Mouse (Mus musculus): ENCODE results near the gene Sema4b.
A peak's percentile ranks its signal among the peaks of the same experiment; 100 is the strongest.

Gene Sema4b

DNA sequence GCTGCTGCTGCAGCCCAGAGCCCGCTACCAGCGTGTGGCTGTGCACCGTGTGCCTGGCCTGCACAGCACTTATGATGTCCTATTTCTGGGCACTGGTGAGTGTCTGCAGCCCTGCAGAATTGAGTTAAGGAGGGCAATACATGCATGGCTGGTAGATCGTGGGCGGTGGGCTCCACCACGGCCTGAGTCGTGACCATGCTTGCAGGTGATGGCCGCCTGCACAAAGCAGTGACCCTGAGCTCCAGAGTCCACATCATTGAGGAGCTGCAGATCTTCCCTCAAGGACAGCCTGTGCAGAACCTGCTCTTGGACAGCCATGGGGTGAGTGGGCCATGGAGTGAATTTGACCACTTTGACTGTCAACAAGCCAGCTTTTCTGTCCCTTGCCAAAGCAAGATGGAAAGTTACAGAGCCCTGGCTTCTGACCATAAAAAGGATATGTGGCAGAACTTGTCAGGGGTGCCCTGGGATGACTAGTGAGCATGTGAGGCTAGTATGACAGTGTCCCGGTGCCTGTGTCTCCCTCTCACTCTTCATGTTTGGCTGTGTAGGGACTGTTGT, 33.7 kb downstream of the Sema4b start:
- DNase-seq = no peak

GRCm38 (mm10) chr7:80221179-80221750, 34.6 kb downstream of the Sema4b start:
- DNase-seq = no peak

- no peak for DNase-seq
Observed at GRCm38 (mm10) chr7:80227065-80227464, 40.4 kb downstream of the Sema4b start.

- DNase-seq = peak; percentile 36 to 43
Observed at GRCm38 (mm10) chr7:80230196-80230595, 43.6 kb downstream of the Sema4b start.

DNA sequence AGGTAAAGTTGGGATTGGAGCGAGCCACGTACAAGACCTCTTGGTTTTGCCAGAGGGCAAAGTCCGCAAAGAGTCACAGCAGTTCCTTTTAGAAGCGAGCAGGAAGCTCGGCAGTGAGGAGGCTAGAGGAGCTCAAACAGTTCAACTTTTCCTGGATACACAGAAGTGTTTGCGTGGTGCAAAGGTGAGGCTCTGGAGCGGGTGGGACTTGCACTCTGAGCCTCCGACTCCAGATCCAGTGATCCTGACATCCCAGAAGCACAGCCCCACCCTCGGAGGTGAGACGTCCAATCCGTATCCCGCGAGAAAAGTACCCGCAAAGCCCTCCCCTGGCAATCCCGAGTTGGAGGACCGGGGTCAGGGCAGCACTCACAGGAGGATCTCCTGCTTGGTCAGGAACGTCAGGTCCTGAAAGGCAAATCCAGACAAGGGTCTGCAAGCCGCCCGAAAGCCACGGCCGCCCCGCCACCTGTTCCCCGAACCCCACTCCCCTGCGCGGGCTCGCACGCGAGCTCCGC, 45.4 kb downstream of the Sema4b start:
- no peak for DNase-seq

- DNase-seq = peak; percentile 98 to 99
Observed at GRCm38 (mm10) chr7:80232489-80233029, 45.9 kb downstream of the Sema4b start, which contains the start of the genes Cib1 and Gdpgp1. Gene Cib1 (minus strand): TSS chr7:80232813. Gene Gdpgp1 (plus strand): TSS chr7:80232865.

DNA sequence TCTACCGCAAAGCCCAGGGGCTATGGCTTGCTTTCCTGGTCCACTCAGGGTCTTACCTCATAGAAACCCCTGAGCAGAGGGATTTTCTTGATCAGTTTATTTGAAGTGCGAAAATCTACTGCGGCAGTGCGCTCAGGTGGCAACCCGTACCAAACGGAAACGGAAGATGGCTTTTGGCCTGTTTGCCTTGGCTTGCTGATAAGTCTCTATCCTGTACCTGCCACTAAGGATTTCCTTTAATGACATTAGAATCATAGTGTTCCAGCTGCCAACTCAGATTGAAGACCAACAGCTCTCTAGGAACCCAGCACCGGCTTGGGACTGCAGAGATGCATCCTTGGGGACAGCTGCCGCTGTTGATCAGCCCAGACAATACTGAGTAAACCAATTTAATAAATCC, 47.2 kb downstream of the Sema4b start:
- no peak for DNase-seq

DNA sequence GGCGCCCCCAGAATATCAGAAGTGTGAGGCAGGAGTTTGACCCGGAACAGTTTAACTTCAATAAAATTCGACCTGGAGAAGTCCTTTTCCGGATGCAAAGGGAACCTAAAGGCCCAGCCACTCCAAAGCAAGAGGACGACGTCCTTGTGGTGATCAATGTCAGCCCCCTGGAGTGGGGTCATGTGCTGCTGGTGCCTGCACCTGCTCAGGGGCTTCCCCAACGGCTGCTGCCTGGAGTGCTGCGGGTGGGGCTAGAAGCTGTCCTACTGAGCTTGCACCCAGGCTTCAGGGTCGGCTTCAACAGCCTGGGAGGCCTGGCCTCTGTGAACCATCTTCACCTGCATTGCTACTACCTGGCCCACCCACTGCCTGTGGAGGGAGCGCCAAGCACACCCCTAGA, 51.9 kb downstream of the Sema4b start:
- no peak for DNase-seq

GRCm38 (mm10) chr7:80241661-80242060, 55.0 kb downstream of the Sema4b start:
- no peak for DNase-seq

DNA sequence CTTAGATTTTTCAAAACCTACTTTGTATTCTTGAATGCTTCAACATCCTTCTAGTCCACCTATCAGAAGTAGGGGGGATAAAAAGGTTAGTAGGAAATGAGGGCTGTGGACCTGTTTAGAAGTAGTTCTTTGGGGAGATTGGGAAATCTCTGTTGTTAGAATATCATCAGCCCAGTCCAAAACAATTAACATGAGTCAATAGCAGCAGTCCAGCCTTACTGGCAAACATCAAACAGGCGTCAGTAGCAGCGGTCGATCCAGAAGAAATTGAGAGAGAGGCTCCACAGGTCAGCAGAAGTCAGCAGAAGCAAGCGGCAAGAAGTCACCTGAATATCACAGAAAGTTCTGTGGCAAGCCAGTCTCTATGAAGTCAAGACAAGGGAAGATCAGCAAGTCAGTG, 58.2 kb downstream of the Sema4b start:
- no peak for DNase-seq

GRCm38 (mm10) chr7:80246148-80246721, 59.6 kb downstream of the Sema4b start, which contains the start of gene Ttll13:
Gene Ttll13 (plus strand): TSS chr7:80246376.
- DNase-seq = peak; percentile 96 to 97

GRCm38 (mm10) chr7:80246859-80247258, 60.2 kb downstream of the Sema4b start:
- no peak for DNase-seq

DNA sequence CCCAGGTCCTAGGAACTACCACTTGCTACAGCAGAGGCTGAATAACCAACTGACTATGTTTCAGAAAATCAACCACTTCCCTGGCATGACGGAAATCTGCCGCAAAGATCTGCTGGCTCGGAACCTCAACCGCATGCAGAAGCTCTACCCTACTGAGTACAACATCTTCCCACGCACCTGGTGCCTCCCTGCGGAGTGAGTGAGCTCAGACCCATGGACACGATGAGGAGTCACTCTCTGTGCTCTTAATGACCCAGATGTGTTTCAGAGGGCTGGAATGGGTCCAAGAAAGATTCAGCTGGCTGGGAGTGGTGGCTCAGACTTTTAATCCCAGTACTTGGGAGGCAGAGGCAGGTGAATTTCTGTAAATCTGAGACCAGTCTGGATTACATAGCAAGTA, 65.8 kb downstream of the Sema4b start:
- DNase-seq = no peak

GRCm38 (mm10) chr7:80252886-80253285, 66.2 kb downstream of the Sema4b start:
- DNase-seq = no peak

- peak; percentile 33 to 35 for DNase-seq
Observed at GRCm38 (mm10) chr7:80255981-80256380, 69.3 kb downstream of the Sema4b start.

DNA sequence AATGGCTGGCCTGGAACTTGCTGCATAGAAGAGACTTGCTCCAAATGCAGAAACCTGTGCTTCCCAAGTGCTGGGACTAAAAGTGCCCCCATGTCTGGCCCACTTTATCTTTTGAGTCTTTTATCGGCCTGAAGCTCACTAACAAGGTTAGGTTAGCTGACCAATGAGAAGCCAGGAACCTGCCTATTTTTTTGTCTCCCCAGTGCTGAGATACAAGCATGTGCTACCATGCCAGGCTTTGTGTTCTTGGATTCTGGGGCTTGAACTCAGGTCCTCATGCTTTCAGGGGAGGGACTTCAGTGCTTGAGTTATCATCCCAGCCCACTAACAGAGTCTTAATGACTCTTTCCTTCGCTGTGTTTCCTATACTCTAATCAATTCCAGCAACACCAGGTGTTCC, 71.1 kb downstream of the Sema4b start:
- no peak for DNase-seq

DNA sequence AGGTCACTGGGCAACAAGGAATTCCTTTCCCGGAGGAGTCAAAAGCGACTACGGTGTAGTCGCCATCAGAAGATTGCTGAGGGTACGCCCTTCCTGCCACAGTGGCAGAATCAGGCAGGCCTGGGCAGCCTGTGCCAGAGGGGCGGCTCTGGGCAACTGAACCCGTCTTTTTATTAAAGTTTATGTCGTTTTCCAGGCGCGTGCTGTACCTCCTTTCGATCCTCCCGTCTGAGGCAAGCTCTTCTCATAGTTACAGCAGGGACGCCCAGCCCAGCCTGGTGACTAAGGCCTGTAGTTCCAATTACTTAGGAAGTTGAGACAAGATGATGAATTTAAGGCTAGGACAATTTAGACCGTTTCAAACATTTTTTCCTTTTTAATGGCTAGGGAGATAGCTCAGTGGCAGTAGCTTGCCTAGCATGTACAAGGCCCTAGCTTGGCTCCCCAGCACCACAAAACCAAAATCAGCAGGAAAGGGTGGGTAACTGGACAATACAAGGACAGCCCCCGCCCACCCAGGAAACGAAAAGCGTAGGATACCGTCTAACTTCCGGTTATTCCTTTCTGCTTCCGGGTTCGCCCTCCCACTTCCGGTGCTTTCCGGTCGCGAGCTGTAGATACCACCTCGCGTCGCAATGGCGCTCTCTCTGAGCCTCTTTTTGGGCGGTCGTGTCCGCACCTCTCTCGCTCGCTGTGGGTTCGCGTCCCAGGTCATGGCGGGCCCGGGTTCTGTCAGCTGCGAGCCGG, 74.2 kb downstream of the Sema4b start, which contains the start of gene Ngrn:
Ngrn (plus strand) TSS at position 591 of the 747 bp plus-strand sequence.
- DNase-seq = peak; percentile 81 to 83

DNA sequence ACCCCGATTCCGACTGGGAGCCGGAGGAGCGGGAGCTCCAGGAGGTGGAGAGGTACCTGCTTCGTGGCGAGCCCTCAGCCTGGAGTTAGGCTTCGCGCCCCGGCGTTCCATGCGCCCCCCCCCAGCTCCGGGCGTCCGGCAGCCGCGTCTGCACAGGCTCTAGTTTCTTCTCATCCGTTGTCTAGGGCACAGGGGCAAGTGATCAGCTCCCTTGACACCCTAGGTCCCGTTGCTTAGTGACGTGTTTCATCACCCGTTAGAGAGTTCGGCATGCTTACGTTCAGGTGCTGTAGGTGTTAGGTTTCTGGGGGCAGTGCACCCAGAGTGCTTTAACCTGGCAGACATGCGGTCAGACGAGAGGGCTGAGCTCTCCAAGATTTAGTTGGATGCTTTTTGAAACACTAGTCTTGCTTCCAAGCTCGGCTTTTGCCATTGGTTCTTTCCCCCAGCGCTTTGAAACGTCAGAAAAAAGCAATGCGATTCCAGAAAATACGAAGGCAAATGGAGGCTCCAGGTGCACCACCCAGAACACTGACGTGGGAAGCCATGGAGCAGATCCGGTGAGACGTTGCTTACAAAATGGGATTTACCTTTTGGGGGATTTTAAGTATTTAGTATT, 74.8 kb downstream of the Sema4b start:
- DNase-seq = no peak

DNA sequence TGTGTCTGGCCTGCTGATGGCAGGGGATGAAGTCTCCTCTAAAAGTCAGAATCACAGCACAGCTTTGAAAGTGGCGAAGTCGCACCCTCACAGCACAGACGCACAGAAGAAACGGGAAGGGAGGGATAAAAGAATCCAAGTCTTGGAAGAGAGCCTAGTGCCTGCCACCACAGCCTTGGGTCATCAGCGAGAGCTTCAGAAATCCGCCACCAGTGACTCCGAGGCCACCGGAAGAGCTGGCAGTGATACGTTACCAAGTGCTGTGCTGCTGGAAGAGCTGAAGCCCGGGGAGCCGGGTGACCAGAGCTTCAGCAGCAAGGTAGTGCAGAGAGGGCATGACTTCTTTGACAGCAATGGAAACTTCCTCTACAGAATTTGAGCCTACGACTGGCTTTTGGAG, 78.0 kb downstream of the Sema4b start:
- no peak for DNase-seq

GRCm38 (mm10) chr7:80267764-80268163, 81.1 kb downstream of the Sema4b start:
- no peak for DNase-seq

DNA sequence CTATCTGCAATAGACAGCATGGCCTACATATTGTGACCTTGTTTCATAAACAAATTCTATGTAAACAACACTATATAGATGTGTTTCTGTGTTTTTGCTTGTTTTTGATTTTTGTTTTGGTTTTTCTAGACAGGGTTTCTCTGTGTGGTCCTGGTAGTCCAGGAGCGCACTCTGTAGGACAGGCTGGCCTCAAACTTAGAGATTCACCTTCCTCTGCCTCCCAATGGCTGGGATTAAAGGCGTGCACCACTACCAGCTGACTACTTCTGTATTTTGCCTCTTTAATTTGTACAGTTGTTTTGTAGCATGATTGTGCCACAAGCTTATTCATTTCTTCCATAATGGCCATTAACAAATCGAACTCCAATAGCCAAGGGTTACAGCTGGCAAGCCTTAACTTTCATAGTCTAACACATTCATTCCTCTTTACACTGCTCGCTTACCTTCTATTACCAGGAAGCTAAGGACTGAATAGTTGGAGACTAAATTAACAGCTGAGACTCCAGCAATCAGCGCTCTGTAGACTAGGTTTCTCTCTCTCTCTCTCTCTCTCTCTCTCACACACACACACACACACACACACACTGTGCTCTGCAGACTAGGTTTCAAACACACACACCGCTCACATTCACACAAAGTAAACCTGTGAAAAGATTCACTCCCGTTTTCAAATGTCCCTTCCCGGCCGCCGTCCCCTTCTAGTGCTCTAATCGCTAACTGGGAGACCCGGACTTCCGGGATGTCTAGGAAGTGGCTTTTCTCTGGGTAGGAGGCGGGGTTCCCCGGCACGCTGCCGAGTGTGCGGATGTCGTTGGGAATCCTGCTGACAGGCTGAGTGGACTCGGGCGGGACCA, 82.5 kb downstream of the Sema4b start, which contains the start of gene Vps33b:
Vps33b (plus strand) TSS at position 753 of the 854 bp plus-strand sequence.
- DNase-seq = peak; percentile 92 to 94
